Mouse (Mus musculus): Measurements from ENCODE around the gene Ifit1. TPM values are rescaled to one million over a fixed set of nuclear protein-coding genes. Genes with fewer than 3 reads are reported as not detected.
"Not testable (repeated sequence)": the region's sequence is repeated elsewhere in the genome, so short reads cannot be mapped to it uniquely, and the experiment has no call there.

Gene Ifit1
- total and polyA plus RNA-seq, 3 experiments, result 0.05 TPM; not detected in 2

GRCm38 (mm10) chr19:34605472-34605871, 35.2 kb upstream of the Ifit1 start:
- no peak for DNase-seq (ENCODE audit: low spot score)
- no peak for ATAC-seq (ENCODE audit: extremely low read depth, insufficient number of reproducible peaks, low FRiP score, poor library complexity, severe bottlenecking)
- H3K9me3 ChIP-seq (replicated peaks), result no peaks in the 10 kb centered on the region
- H3K27me3 ChIP-seq (ENCODE audit: insufficient read depth, low read length), result no peaks in the 10 kb centered on the region
- no peak overlapping the region for H3K4me3 ChIP-seq (ENCODE audit: low read depth, low read length)
- TF ChIP-seq CTCF (IDR thresholded peaks at IDR 0.05; ENCODE audit: low read depth, low read length), result no peak
- no peak for TF ChIP-seq TAL1 (conservative IDR thresholded peaks at IDR 0.05; ENCODE audit: low read depth, low read length)
- no peak for TF ChIP-seq GATA2 (IDR thresholded peaks at IDR 0.05; ENCODE audit: borderline replicate concordance, low read depth, low read length)
- no peak for TF ChIP-seq POLR2AphosphoS5 (IDR thresholded peaks at IDR 0.05; ENCODE audit: insufficient replicate concordance, low read depth, low read length)
- H3K36me3 ChIP-seq (replicated peaks), result no peaks in the 10 kb centered on the region
- no peaks in the 10 kb centered on the region for H3K4me1 ChIP-seq (ENCODE audit: insufficient read depth, low read depth, low read length)

DNA sequence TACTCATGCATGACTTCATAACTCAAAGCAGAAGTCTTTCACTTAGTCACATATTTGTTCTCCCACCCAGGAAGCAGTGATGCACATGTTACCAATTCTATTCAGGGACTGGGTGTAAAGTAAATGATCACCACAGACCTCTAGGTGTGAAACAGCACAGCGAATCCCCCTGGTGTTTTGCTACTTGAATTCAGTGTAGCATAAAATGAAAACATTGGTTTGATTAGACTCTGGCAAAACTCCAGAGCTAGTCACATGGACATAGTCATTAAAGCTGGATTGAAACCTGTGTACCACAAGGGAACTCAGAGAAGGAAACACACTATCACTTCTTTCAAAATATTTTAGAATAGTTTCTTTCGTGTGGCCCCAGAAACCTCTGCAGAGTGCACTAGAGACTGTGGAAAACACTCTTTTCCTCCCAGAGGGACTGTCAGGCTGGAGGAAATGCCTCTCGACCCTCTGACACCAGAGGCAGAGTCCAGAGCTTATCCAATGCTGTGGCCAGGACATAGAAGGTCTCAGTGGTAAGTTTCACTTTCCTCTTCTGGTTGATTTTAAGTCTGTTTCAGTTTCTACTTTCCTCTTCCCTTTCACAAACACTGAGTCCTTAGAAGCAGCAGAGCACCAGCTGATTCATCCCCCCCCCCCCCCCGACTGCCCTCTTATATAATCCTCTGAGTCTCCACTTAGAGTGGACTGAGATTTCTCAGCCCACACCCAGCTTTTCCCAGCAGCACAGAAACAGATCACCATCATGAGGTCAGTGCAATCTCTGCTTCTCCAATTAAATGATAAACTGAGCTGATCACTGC, 33.2 kb upstream of the Ifit1 start, which contains the start of gene Ifit3b:
Gene Ifit3b (plus strand): TSS at position 734 of the 815 bp plus-strand sequence.
- not testable (repeated sequence) for H3K4me1 ChIP-seq (ENCODE audit: insufficient read depth, low read depth, low read length); H3K36me3 ChIP-seq (replicated peaks); ATAC-seq (ENCODE audit: extremely low read depth, insufficient number of reproducible peaks, low FRiP score, poor library complexity, severe bottlenecking); H3K9me3 ChIP-seq (replicated peaks); H3K27me3 ChIP-seq (ENCODE audit: insufficient read depth, low read length); H3K4me3 ChIP-seq (ENCODE audit: low read depth, low read length); DNase-seq (ENCODE audit: low spot score)

GRCm38 (mm10) chr19:34610118-34610517, 30.6 kb upstream of the Ifit1 start:
- H3K4me3 ChIP-seq (ENCODE audit: low read depth, low read length); ATAC-seq (ENCODE audit: extremely low read depth, insufficient number of reproducible peaks, low FRiP score, poor library complexity, severe bottlenecking); H3K4me1 ChIP-seq (ENCODE audit: insufficient read depth, low read depth, low read length); H3K36me3 ChIP-seq (replicated peaks); H3K27me3 ChIP-seq (ENCODE audit: insufficient read depth, low read length); H3K9me3 ChIP-seq (replicated peaks); DNase-seq (ENCODE audit: low spot score): not testable (repeated sequence)

- not testable (repeated sequence) for H3K4me3 ChIP-seq (ENCODE audit: low read depth, low read length); H3K4me1 ChIP-seq (ENCODE audit: insufficient read depth, low read depth, low read length); DNase-seq (ENCODE audit: low spot score); H3K27me3 ChIP-seq (ENCODE audit: insufficient read depth, low read length); ATAC-seq (ENCODE audit: extremely low read depth, insufficient number of reproducible peaks, low FRiP score, poor library complexity, severe bottlenecking); H3K36me3 ChIP-seq (replicated peaks); H3K9me3 ChIP-seq (replicated peaks)
Observed at GRCm38 (mm10) chr19:34612243-34613001, 28.2 kb upstream of the Ifit1 start.

DNA sequence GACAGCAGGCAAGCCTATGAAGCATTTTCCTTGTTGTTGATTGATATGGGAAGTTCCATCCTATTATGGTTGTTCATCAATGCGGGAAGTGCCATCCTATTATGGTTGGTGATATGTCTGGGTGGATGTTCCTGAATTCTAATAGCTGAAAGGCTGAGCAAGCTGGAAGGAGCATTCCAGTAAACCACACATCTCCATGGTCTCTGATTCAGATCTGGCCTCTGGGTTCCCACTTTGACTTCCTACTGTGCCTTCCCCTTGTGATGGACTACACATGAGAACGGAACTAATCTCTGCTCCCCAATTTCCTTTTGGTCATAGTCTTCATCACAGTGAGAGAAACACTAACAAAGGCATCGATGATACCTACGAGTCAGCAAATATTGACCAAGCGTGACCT, 19.8 kb upstream of the Ifit1 start:
- TF ChIP-seq POLR2AphosphoS5 (IDR thresholded peaks at IDR 0.05; ENCODE audit: insufficient replicate concordance, low read depth, low read length), result no peak
- no peak for TF ChIP-seq TAL1 (conservative IDR thresholded peaks at IDR 0.05; ENCODE audit: low read depth, low read length)
- no peak for TF ChIP-seq GATA2 (IDR thresholded peaks at IDR 0.05; ENCODE audit: borderline replicate concordance, low read depth, low read length)
- no peak for TF ChIP-seq CTCF (IDR thresholded peaks at IDR 0.05; ENCODE audit: low read depth, low read length)
- TF ChIP-seq GATA1 (IDR thresholded peaks at IDR 0.05; ENCODE audit: borderline replicate concordance, low read length), result no peak
- Histone ChIP-seq H3K4me3 (ENCODE audit: low read depth, low read length) (no peak overlapping the region), H3K9me3 (replicated peaks) (no peaks in the 10 kb centered on the region), H3K36me3 (replicated peaks) (no peaks in the 10 kb centered on the region), H3K27me3 (ENCODE audit: insufficient read depth, low read length) (peaks cover 3% of the 10 kb centered on the region; the same call in 1 of the 2 replicates), H3K4me1 (ENCODE audit: insufficient read depth, low read depth, low read length) (no peaks in the 10 kb centered on the region)
- DNase-seq (ENCODE audit: low spot score), result no peak
- ATAC-seq (ENCODE audit: extremely low read depth, insufficient number of reproducible peaks, low FRiP score, poor library complexity, severe bottlenecking), result no peak

DNA sequence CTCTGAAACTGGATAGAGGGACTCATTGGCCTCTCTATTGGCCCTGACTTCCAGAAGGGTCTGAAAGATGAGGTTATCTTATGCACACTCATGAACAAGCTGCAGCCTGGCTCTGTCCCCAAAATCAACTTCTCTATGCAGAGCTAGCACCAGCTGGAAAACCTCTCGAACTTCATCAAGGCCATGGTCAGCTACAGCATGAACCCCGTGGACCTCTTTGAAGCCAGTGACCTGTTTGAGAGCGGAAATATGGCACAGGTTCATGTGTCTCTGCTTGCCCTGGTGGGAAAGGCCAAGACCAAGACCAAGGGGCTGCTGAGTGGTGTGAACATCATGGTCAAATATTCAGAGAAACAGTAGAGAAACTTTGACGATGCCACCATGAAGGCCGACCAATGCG, 16.9 kb upstream of the Ifit1 start:
- Histone ChIP-seq H3K36me3 (replicated peaks) (no peaks in the 10 kb centered on the region), H3K4me1 (ENCODE audit: insufficient read depth, low read depth, low read length) (no peaks in the 10 kb centered on the region), H3K9me3 (replicated peaks) (no peaks in the 10 kb centered on the region), H3K4me3 (ENCODE audit: low read depth, low read length) (no peak overlapping the region), H3K27me3 (ENCODE audit: insufficient read depth, low read length) (peaks cover 3% of the 10 kb centered on the region; the same call in 1 of the 2 replicates)
- TF ChIP-seq GATA2 (IDR thresholded peaks at IDR 0.05; ENCODE audit: borderline replicate concordance, low read depth, low read length) (no peak), GATA1 (IDR thresholded peaks at IDR 0.05; ENCODE audit: borderline replicate concordance, low read length) (no peak), TAL1 (conservative IDR thresholded peaks at IDR 0.05; ENCODE audit: low read depth, low read length) (no peak), POLR2AphosphoS5 (IDR thresholded peaks at IDR 0.05; ENCODE audit: insufficient replicate concordance, low read depth, low read length) (no peak), CTCF (IDR thresholded peaks at IDR 0.05; ENCODE audit: low read depth, low read length) (no peak)
- ATAC-seq (ENCODE audit: extremely low read depth, insufficient number of reproducible peaks, low FRiP score, poor library complexity, severe bottlenecking) (no peak), DNase-seq (ENCODE audit: low spot score) (no peak)

DNA sequence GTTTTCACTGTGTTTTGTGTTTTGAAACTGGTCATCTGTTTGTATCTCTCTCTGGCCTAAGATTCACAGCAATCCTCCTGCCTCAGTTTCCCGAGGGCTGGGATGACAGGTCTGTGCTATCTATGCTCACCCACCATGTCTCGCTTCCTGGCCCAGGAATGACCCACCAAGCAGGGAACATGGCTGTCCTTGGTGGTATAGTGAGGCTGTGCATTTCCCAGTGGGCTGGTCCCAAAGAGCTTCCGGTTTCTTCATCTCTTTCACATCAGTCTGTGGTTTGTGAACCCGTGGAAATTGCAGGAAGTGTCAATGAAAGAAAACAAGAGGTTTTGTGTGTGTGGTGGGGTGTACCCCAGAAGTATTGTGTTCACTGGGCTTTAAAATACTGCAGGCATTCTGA, 16.0 kb upstream of the Ifit1 start:
- no peak for ATAC-seq (ENCODE audit: extremely low read depth, insufficient number of reproducible peaks, low FRiP score, poor library complexity, severe bottlenecking)
- DNase-seq (ENCODE audit: low spot score), result no peak
- Histone ChIP-seq H3K9me3 (replicated peaks) (no peaks in the 10 kb centered on the region), H3K4me3 (ENCODE audit: low read depth, low read length) (no peak overlapping the region), H3K4me1 (ENCODE audit: insufficient read depth, low read depth, low read length) (no peaks in the 10 kb centered on the region), H3K27me3 (ENCODE audit: insufficient read depth, low read length) (peaks cover 3% of the 10 kb centered on the region; the same call in 1 of the 2 replicates), H3K36me3 (replicated peaks) (no peaks in the 10 kb centered on the region)
- TF ChIP-seq POLR2AphosphoS5 (IDR thresholded peaks at IDR 0.05; ENCODE audit: insufficient replicate concordance, low read depth, low read length), result no peak
- no peak for TF ChIP-seq TAL1 (conservative IDR thresholded peaks at IDR 0.05; ENCODE audit: low read depth, low read length)
- no peak for TF ChIP-seq CTCF (IDR thresholded peaks at IDR 0.05; ENCODE audit: low read depth, low read length)
- no peak for TF ChIP-seq GATA2 (IDR thresholded peaks at IDR 0.05; ENCODE audit: borderline replicate concordance, low read depth, low read length)
- TF ChIP-seq GATA1 (IDR thresholded peaks at IDR 0.05; ENCODE audit: borderline replicate concordance, low read length), result no peak
